Mouse (Mus musculus) brain, embryonic 14.5 days (tissue): ENCODE measurements around the gene Defb47. TPM values are rescaled to one million over a fixed set of nuclear protein-coding genes. Genes with fewer than 3 reads are reported as not detected.

Experiments used
- DNase-seq: peaks from one replicate; pipeline ENCODE4 v3.0.0-alpha.2; 2011; ENCODE audit warnings: low read depth
- CTCF ChIP-seq: fragments of 200-500 bp; IDR thresholded peaks from 2 replicates; pipeline ENCODE4 v1.5.1; 2012; ENCODE audit warnings: inconsistent platforms, mild to moderate bottlenecking, moderate library complexity, borderline replicate concordance; ENCODE audit not compliant: insufficient read depth, insufficient read length; ENCODE audit errors: extremely low read depth
- POLR2A ChIP-seq: fragments of 200-500 bp; IDR thresholded peaks from 2 replicates; pipeline ENCODE4 v1.6.1; 2012; ENCODE audit warnings: mild to moderate bottlenecking, inconsistent platforms, borderline replicate concordance; ENCODE audit not compliant: poor library complexity, insufficient read depth, insufficient read length, severe bottlenecking; ENCODE audit errors: extremely low read depth
- polyA plus RNA-seq: library from polyadenylated mRNA; depleted of rRNA; stranded (reverse); fragments of >200 nt; gene quantifications from 2 replicates; pipeline ENCODE4 v1.2.3, GENCODE M21; 2012; rRNA removed

Defb47 gene
- polyA plus RNA-seq = not detected in 2 replicates

DNA sequence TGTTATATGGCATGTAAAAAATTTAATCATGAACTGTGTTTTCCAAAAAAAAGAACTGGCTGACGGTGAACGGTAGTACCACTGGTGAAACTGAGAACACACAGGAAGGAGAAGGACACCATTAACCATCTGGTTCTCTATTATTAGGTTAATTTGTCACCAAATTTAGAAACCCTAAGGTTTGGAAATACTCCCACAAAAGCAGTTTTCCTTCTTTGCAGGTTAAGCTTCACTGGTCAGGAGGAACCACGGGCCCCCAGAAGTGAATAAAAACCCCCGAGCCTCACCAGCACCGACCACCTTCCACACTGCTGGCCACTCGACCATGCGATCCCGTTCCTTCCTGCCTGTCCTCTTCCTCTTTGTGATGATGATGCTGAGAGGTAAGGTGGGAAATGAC lies at the start of gene Defb47:
Gene Defb47 (plus strand): TSS at position 301 of the 400 bp plus-strand sequence.
- TF ChIP-seq CTCF = no peak
- no peak for TF ChIP-seq POLR2A
- no peak for DNase-seq

DNA sequence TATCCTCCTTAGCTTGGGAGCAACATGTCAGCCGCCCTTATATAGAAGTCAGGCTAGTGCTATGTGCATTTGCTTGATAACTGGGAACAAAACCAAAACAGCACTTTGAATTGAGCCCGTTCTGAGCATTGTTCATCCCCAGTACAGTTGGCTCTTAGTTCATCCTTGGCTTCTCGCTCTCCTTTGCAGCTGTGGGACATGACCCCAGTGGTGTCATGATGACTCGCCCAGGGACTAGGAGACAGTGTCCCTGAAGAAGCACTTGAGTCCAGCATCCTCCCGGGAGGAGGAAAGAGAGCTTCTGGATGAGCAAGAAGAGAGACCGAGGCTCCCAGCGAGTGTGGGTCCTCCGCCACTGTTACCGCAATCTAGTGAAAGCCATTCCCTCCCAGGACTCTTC lies 41.8 kb upstream of the Defb47 start:
- DNase-seq = no peak
- TF ChIP-seq CTCF (no peak), POLR2A (no peak)

DNA sequence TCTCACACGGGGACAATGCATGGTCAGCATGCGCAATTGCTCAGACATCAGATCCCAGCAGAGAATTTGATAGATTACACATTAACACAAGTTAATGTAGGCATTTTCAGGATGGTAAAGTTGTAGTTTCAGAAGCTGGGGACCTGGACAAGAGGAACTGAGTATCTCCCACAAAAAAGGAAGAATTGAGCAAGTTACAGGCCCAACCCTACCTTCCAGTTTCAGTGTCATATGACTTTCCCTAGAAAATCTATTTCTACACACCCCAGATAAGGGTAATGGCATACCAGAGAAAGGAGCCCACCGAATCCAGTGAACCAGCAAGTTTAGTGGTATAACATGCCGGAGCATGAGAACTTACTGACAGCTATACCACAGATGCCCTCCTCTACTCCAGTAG lies 34.2 kb upstream of the Defb47 start:
- TF ChIP-seq CTCF = no peak
- no peak for TF ChIP-seq POLR2A
- no peak for DNase-seq

DNA sequence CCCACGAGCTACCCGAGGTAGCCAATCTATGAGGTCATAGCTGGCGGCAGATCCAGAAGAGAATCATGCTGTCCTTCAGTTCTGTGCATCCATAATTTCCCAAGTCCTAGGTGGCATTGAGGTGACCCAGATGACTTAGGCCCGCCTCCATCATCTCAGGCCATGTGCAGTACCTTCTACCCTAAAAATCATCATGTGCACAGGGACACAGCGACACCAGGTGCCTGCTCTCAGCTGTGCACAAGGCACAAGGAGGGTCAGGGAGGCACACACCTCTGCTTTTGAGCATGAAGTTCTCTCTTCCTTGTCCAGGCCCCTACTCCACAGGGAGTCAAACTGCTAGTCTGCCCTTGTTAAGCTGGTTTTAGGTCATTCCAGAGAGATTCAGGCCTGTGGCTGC lies 32.5 kb upstream of the Defb47 start:
- DNase-seq = no peak
- TF ChIP-seq CTCF (peak; percentile 9; the same call in 1 of the 2 replicates), POLR2A (no peak)

DNA sequence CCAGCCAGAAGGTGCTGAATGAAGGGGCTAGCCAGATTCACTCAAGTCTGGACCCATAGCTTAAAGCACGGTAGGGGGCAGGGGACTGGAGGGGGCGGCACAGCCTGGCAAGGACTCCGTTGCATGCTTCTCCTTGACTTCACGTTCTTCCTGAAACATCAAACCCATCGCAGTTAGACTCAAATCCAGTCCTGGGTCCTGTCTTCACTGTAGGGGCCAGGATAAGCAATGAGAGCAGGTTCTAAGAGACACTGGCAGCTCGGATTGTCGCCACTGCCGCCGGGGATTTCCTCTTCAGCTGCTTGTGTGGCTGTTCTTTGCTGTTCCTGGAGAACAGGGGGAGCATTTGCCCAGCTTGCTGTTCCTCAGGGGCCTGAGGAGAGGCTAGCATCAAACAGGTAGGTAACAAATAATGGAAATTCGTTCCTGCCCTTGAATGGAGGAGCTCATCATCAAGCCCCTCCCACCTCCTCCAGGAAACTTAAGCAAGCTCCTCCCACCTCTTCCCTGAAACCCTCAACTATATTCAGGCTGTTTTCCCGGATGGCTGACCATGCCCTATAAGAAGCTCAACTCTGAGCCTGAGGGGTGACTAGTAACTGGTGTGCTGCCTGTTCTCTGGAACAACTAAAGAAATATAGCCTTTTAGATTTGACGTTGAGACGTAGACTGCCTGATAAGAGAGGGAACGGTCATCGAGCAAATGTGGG lies 31.9 kb upstream of the Defb47 start:
- DNase-seq = peak; percentile 50
- TF ChIP-seq CTCF (no peak), POLR2A (no peak)

DNA sequence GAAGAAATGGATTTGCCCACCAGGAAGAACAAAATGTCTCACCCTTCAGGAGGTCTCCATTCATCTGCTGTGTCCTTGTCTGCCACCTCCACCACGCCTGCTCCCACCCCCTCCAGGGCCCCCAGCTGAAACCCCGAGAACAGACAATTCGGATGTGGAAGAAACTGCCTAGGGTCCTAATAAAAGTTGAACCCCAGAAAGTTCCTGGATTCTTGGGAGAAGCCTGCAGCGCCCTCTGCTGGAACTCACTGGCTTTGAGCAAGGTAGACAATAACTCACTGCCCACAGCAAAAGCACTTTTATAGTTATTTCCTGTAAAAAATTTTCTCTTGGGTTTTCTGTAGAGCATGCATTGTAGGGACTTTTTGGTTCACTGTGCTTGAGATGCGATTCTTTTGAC lies 22.8 kb upstream of the Defb47 start:
- peak; percentile 61 for DNase-seq

DNA sequence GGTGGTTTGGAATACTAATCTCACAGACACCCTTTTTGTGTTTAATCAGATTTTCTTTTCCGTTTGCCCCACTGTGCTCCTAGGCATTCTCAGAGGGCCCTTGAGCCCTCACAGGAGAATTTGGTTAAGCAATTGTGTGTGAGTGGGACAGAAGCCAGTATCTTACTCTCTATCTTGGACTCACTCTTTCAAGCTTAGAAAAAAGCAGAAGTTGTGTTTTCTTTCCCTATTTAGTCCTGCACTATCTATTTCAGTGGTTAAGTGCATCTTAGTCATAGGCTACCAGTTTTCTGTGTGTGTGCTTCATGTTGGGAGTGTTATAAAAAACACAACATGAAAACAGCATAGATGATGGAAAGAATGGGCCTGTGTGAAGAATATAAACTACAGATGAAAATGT lies 18.1 kb upstream of the Defb47 start:
- TF ChIP-seq POLR2A = no peak
- TF ChIP-seq CTCF = no peak
- no peak for DNase-seq

More for the DNA sequence above, 22.8 kb upstream of the Defb47 start:
- TF ChIP-seq POLR2A (no peak), CTCF (peak; percentile 71; the same call in 1 of the 2 replicates)

DNA sequence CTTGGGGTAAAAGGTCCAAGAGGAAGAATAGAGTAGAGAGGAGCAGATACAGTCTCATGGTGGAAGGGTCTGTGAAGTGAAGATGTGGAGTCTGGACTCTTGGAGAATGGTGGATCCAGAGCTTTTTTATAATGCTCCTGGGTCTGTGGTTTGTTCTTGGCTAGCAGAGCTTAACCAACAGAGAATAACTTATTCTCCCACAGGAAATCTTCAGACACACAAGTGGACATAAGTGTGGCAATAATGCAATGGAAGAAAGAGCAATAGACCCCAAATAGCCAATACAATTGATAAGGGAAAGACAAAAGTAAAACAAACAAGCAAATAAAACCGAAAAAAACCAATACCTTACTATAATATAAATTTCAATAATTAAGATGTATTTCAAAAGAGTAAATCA lies 13.5 kb upstream of the Defb47 start, which contains the start of gene Defb48:
Gene Defb48 (minus strand): TSS at position 101 of the 400 bp plus-strand sequence.
- no peak for DNase-seq
- TF ChIP-seq POLR2A (no peak), CTCF (no peak)

DNA sequence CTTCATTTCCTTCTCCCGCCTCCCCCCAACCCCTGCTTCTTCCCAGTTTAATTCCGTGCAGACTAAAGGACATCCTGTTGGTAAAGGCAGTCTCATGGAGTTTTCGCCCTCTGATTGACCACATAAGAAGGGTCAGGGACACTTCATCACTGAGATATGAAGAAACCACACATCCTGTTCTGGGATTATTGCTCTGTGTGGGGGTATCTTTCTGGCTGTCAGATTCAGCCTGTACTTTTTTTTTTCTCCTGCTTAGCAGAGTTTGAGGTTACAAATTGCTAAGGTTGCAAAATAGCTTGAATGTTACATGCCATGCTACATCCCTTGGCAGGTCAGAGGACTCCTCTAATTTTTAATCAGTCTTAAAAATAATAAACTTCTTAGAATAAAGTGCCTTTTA lies 6.6 kb upstream of the Defb47 start:
- DNase-seq = no peak
- no peak for TF ChIP-seq POLR2A
- TF ChIP-seq CTCF = no peak

DNA sequence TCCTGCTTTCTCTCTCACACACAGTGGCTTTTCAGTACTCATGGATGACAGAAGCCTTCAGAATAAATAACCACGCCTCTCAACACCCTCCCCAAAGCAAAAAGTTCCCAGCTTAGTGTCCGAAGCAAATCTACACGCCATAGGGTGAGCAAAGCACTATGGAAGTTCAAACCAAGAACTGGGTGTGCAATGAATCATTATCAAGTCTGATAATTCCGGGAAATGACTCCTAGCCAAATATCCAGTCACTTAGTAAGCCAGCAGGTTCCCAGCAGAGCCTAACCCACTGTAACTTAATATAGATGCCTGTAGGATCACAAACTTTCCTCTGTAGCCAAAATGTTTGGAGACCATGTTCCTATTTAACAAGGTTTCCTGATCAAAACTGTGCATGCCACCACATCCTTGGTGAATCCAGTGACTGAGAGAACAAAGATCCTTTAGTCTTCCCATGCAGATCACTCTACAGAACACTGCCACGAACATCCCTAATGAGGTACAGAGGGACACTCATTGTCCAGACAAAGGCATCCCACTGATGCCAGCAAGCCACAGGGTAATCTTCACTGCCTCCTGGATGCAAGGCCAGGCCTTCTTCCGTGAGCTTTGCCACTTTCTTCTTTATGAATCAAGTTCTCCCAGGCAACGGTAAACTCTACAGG lies 5.9 kb upstream of the Defb47 start:
- no peak for DNase-seq
- TF ChIP-seq CTCF (no peak), POLR2A (no peak)

DNA sequence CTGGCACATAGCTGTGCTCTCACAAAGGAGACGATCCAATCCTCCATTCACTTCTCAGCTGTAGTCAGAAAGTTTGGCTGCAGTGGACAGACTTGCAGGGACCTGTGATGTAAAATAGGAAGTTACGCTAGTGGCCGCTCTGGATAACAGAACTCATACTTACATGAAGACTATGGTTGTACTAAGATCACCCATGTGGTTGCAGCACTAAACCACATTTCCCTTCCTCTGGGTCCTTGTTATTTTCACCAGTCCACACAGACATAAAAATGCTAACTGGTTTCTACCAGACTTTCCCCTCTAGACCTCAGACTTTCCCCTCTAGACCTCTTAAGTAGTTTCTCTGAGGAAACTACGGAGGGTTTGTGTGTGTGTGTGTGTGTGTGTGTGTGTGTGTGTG lies 1.1 kb downstream of the Defb47 start:
- DNase-seq = no peak
- TF ChIP-seq CTCF = no peak

DNA sequence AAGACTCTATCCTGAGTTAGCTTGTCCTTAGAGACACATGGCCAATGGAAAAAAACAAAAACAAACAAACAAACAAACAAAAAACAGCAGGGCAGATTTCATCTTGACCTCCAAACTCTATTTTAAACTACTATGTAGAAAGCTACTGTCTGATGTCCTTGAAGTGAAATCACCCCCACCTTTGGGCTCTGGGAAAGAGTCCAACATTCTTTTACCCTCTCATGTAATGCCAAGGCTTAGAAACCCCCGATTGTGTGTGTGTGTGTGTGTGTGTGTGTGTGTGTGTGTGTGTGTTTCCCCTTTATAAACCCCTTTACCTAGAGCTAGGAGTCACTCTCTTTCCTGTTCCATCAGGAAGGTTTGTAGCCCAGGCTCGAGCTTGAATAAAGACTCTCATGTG lies 4.7 kb downstream of the Defb47 start:
- peak; percentile 22 for DNase-seq
- TF ChIP-seq POLR2A (no peak), CTCF (no peak)
